Mouse (Mus musculus): ENCODE measurements around the gene Gnaz. TPM values are rescaled to one million over a fixed set of nuclear protein-coding genes. Genes with fewer than 3 reads are reported as not detected.

Gnaz gene
- total RNA-seq (2021) = 1 to 10 TPM in 1 of 2 experiments, under 1 TPM in 1; 0.75 to 1.5 TPM
- long read RNA-seq, experiment 1, partial matches to known transcripts = 0 of 2 reads
- long read RNA-seq, experiment 1, other reads (novel, unspliced or antisense) = 1 of 2 reads
- long read RNA-seq, experiment 2, partial matches to known transcripts = 0 of 2 reads
- long read RNA-seq, experiment 2, other reads (novel, unspliced or antisense) = 1 of 2 reads

DNA sequence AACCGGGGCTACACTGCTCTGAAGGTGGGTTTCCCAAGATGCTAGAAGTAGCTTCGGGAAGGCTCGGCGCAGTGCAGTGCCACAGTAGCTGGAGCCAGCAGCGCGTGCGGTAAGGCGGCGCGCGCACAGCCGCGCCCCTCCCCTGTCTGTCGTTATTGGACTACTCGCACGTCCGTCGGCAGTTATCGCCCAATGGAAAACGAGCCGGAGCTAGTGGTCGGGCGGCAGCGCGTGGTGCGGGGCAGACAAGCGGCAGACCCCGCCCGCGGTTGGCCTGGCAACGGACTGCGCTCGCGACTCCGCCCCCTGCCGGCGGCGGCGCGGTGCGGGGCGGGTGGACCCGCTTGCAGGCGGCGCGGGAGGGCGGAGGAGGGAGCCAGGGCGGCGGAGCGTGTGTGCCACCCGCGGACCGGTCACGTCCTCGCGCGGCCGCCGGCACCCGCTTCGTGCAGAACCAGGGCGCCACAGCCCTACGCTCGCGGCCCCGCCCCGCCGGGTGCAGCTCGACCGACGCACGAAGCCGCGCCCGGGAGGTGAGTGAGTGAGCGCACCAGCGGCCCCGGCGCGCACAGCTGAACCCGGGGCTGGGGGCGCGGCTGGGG lies at the start of gene Gnaz:
Gene Gnaz (plus strand): TSS at position 328 of the 602 bp plus-strand sequence.
- peak; percentile 89 to 94 for DNase-seq (ENCODE audit: low spot score in 2 of 2)

DNA sequence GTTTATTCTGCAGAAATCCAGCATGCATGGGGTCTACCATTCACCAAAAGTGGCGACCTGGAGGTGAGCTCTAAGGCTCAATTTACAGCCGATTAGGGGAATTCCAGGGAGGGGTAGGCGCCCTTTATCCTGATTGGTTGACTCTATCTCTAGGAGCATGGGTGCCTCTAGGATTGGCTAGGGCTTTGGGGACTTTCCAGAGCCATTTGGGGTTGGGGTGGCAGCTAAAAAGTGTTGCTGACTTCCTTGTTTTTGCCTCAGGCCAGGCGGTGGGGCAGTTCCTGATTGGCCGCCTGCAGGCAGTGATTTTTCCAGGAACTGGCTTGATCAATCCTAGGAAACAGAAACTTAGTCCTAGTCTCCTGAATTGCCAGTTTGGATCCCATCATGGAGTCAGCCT lies 47.7 kb upstream of the Gnaz start:
- DNase-seq (ENCODE audit: low spot score in 2 of 2) = no peak

DNA sequence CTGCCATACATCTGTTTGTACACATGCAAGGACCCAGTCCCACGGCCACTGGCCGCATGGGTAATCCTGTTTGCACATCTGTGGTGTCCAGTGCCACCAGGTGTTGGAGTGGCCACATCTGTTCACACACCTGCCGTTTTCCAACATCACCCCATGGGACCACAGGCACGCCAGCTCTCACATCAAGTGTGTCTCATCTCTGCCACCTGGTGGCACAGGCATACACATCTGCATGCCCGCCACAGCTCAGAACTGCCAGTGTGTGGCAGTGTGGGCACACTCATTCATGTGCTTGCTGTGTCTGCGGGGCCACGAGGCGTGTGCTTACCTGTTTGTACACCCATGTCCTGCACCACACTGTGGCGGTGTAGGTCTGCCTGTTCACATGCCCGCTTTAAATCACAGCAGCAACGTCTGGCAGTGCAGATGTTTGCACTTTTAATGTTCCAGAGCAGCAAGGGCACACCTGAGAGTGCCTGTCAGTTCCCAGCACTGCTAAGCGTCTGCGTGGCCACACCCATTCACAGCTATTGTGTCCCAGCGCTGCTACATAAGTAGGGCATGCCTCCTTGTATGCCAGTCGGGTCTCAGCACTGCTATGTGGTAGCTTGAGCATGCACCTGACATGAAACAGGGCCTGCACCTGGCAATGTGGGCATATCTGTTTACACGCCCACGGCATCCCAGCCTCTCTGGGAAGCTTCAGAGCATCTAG lies 46.0 kb upstream of the Gnaz start:
- DNase-seq (ENCODE audit: low spot score in 2 of 2) = no peak

DNA sequence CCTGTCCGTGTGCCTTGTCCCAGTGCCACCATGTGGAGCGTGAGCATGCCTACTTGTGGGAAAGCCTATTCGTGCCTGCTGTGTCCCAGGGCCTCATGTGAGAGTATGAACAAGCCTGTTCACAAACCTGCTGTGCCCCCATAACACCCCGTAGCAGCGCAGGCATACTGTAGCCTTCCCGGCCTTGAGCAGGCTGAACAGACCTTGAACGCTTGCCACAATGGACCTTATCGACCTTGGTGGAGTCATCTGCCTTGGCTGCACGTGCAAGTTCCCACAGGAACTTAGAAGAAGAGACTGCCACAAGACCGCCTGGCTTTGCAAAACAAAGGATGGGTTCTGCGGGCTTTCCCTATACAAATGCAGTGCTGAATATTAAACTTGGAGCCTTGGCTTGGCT lies 45.4 kb upstream of the Gnaz start:
- DNase-seq (ENCODE audit: low spot score in 2 of 2) = no peak

DNA sequence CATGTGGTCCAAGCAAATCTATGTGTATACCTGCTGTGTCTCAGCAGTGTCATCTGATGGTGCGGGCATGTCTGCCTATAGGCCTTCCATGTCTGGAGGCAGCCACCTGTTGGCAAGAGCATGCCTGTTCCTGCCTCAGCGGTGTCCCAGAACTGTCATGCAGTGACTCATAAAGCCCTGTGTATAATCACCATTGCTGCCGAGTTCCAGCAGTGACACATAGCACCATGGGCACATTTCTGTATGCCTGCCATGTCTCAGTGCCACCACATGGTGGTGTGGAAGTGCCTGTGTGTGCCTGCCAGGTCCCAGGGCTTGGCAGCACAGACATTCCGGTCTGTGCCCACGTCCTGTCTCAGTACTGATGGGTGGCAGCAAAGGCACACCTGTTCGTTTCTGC lies 44.2 kb upstream of the Gnaz start:
- no peak for DNase-seq (ENCODE audit: low spot score in 2 of 2)

DNA sequence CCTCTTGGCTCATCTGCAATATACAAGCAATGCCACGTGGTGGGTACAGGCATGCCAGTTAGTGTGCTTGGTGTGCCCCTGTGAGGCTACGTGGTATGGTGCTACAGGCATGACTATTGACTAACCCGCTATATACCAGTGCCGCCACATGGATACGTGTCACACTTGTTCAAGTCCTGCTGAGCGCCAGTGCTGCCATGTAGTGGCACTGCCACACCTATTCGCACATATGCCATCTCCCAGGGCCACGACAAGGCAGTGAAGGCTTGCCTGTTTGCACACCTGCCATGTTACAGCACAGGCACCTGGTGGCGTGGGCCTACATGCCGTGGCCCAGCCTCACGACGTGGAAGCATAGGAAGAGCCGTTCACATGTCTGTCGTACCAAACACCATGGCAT lies 42.7 kb upstream of the Gnaz start:
- no peak for DNase-seq (ENCODE audit: low spot score in 2 of 2)

DNA sequence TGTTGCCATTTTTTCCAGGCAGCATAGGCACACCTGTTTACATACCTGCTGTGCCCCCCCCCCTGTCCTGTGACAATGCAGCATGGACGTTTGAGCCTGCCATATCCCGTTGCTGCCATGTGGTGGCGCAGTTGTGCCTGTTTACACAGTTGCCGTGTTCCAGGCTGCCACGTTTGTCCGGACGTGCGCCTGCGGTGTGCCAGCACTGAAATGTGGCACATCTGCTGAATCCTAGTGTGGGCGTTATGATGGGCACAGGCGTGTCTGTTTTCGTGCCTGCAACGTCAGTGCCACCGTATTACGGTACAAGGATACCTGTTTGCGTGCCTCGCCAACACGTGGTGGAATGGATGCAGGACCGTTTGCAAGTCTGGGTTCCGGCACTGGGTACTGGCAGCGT lies 41.7 kb upstream of the Gnaz start:
- peak in 1 of 2 experiments; percentile 48 for DNase-seq (ENCODE audit: low spot score in 2 of 2)

DNA sequence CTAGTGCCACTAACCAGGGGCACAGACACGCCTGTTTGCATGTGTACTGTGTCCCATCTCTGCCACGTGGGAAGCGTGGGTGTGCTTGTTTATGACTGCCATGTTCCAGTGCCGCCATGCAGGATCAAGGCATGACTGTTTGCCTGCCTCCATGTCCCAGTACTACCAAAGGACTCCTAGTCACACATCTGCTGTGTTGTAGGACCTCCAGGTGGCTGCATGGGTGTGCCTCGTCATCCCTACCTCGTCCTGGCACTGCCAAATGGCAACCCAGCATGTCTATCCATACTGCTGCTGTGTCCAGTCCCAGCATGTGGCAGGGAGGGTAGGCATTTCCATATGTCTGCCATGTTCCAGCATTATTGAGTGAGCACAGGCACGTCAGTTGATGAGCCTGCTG lies 38.7 kb upstream of the Gnaz start:
- peak in 1 of 2 experiments; percentile 5 for DNase-seq (ENCODE audit: low spot score in 2 of 2)

DNA sequence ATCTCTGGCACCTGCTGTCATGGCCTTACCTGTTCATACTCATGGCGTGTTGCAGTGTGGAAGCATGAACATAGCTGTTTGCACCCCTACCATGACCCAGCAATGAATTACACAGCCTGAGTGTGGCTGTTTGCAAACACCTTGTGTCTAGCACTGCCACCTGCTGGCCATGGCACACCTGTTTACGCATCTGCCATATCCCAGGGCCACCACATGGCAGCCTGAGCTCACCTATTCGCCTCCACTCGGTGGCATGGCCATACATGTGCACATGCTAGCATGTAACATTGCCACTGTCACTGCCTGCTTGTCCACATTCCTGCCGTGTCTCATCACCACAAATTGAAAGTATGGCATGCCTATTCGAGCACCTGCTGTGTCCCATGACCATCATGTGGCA lies 37.4 kb upstream of the Gnaz start:
- DNase-seq (ENCODE audit: low spot score in 2 of 2) = peak in 1 of 2 experiments; percentile 5

DNA sequence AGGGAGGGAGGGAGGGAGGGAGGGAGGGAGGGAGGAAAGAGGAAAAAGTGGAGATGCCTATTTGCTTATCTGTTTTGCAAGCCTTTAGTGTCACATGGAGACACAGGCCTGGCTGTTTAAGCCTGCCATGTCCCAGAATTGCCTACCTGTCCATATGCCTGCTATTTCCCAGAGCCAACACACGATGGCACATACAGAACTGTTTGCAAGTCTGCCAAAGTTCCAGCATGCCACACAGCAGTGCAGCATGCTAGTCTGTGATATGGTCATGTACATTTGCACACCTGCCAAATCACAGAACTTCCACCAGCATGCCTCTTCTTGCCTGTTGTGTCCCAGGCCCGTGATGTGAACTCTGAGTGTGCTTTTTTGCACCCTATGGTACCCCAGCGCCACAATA lies 36.4 kb upstream of the Gnaz start:
- no peak for DNase-seq (ENCODE audit: low spot score in 2 of 2)

DNA sequence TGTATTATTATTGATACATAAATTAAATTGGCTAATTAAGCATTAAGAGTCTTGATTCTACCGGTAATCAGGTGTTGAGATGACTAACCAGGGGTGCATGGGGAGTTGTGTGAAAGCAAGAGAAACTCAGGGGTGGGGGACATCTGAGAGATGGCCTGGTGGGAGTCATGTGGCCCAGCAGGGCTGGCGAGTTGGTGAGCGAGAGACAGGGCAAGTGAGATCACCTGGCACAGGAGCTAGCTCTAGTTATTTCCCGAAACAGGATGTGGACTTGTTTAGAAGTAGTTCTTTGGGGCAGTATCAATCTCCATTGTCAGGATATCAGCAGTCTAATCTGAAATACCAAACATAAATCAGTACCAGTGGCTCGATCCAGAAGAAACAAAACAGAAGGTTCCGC lies 35.3 kb upstream of the Gnaz start:
- DNase-seq (ENCODE audit: low spot score in 2 of 2) = peak in 1 of 2 experiments; percentile 5

DNA sequence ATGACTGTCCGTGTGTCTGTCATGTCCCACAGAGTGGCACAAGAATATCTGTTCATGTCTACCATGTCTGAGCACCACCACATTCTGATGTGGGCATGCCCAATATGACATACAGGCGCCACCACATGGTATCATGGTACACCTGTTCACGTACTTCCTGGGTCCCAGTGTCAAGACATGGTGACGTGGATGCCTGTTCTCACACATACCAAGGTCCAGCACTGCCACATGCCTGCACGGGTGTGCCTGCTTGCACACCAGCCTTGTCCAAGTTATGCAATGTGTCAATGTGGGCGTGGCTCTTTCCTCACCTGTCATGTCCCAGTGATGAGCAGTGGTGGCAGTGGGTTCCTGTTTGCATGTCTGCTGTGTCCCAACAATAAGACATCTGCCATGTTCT lies 34.5 kb upstream of the Gnaz start:
- peak in 1 of 2 experiments; percentile 14 for DNase-seq (ENCODE audit: low spot score in 2 of 2)

DNA sequence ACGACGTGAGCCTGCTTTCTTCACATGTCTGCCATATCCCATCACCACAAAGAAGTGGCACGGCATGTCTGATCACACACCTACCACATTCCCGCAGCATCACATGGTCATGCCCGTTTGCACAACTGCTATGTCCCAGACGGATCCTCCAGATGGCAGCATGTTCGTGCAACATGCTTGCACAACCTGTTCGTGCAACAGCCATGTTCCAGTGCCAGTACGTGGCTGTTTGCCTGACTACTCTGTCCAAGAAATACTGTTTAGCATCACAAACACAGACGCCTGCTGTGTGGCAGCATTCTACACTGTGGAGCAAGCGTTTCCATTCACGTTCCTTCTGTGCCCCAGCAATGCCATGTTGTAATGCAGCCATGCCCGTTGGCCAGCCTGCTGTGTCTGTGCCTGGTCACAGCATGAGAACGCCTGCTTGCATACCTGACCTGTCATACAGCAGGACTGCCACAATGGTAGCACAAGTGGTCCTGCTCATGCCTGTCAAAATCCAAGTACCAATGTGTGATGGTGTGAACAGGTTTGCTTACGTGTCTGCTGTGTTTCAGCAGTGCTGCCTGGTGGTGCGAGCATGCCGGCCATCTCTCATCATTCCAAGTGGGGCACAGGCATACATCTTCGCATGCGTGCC lies 33.3 kb upstream of the Gnaz start:
- DNase-seq (ENCODE audit: low spot score in 2 of 2) = no peak

DNA sequence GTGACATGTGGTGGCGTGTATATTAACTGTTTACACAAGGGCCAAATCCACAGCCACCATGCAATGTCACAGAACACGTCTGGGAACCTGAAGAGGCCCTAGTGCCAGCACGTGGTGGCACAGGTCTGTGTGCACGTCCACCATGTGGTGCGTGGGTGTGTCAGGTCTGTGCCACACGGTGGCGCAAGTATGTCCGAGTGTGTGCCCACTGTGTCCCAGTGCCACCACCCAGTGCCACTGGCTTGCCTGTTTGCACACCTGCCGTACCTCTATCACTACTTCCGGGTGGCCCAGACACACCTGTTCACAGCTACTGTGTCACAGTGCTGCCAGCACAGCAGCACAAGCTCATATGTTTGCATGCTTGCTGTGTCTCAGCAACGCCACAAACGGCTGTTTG lies 32.5 kb upstream of the Gnaz start:
- no peak for DNase-seq (ENCODE audit: low spot score in 2 of 2)

DNA sequence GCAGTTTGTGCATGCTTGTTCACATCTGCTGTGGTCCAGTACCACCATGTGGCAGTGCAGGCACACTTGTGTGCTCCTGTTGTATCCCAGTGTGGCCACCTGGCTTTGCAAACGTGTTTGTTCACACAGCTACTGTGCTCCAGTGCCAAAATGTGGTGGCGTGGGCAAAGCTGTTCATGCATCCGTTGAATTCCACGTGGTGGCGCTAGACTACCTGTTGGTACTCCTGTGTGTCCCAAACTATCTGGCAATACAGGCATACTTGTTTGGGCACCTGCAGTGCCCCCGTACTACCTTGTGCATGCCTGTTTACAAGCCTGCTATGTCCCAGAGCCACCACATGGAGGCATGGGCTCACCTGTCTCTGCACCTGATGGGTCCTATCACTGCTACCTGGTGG lies 32.0 kb upstream of the Gnaz start:
- no peak for DNase-seq (ENCODE audit: low spot score in 2 of 2)

DNA sequence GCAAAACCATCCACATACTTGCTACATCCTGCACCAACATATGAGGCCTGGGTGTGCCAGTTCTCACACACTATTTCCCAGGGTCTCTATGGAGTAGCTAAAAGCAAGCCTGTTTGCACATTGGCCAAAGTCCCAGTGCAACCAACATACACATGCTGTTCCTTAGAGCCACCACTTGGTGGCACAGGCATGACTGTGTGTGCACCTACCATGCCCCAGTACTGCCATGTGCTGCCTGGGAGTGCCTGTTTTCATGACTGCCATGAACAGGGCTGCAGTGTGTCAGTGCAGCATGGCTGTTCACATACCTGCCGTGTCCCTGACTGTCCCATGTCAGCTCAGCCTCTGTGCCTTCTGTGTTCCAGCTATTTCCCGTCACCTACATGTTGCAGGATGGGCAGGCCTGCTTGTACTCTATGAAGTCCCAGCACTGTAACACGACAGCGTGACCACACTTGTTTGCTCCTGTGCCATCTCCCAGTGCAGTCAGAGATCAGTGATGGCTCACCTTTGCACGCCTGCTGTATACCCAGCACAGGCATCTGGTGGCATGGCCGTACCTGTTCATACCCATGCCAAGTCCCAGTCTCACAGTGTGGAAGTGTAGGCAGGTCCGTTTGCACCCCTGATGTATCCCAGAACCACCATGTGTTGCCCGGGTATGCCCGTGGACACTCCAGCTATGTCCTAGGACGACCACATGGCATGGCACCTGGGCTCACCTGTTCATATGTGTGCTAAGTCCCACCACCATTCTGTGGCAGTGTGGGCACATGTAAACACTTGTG lies 29.8 kb upstream of the Gnaz start:
- no peak for DNase-seq (ENCODE audit: low spot score in 2 of 2)

DNA sequence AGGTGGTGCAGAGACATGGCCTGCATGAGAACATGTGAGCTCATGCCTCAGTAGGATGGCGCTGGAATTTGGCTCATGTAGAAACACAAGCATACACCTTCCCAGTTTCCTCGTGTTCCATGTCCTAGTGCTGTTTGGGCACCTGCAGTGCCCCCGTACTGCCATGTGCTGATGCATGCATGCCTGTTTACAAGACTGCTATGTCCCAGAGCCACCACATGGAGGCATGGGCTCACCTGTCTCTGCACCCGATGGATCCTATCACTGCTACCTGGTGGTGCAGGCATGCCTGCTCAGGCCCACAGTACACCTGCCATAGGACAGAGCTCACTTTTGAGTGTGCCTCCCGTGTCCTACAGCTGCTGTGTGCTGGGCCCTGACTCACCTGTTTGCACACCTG lies 28.6 kb upstream of the Gnaz start:
- DNase-seq (ENCODE audit: low spot score in 2 of 2) = no peak

DNA sequence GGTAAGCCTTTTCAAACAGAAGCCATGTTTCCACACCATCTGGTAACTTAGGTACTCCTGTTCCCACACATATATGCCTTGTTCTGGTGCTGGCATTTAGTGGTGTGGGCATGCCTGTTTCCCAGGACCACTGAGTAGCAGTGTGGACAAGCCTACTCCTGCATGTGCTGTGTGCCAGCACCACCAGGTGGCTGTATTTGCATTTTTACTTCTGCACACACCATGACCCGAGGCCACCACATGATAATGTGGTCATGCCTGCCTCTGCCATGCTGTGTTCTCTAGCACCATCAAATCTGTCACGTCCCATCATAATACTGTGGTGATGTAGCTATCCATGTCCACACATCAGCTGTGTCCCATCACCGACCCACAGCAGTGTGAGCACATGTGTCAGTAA lies 27.7 kb upstream of the Gnaz start:
- DNase-seq (ENCODE audit: low spot score in 2 of 2) = no peak

DNA sequence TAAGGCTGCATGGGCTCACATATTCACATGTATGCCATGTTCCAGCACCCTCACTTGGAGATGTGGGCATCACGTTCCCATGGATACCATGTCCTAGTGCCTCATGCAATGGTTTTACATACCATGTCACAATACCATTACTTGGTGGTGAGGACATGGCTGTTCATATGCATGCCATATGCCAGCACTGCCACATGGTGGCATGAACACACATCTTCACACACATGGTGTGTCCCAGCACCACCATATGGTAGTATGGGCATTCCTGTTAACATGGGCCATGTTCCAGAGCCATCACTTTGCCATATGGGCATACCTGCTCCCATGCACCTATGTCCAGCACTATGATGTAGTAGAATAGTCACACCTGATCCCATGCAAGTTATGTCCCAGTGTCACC lies 26.2 kb upstream of the Gnaz start:
- no peak for DNase-seq (ENCODE audit: low spot score in 2 of 2)

DNA sequence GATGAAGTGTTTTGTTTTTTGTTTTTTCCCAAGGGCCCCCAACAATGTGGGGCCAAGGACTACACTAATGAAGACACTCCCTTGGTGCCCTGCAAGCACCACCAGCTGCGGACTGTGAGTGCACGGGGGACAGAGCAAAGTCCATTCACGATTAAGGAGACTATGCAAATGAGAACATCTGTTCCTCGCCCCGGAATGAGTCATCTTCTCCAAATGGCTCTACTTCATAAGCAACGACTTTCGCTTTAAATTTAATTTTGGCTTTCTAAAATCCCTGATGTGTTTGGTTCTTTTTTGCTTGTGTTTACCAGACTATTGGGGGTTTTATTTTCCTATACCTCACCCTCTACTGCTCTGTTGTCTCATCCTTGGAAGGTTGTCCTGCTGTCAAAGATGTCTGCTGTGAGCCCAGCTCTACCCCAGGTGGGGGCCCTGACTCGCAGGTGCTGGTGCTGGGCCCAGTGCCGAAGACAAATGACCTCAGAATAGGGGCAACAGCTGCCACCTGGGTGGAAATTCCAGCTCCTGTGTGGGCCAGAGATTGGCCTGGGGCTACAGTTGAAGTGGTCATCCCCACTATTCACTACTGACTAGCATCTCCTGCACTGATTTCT lies 14.0 kb upstream of the Gnaz start:
- no peak for DNase-seq (ENCODE audit: low spot score in 2 of 2)

DNA sequence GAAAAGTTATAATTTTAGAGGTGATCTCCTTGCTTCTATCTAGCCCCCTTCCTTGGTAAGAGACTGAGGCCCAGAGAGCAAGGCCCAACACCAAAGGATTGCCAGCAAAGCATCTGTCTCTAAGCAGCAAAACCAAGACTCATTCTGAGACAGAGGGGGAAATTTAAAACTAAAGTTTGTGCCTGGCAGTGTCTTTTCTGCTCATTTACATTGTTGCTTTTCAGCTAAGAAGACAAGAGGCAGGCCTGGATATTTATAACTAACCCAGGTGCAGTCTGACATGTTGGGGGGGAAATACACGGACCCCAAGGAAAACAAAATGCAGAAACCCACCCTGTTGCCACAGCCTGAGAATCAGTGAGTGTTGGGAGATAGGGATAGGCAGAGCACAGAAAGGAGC lies 2.6 kb upstream of the Gnaz start:
- no peak for DNase-seq (ENCODE audit: low spot score in 2 of 2)
